Comparison of ENCODE assay signal across 20 mouse cellular contexts in genomic region chr10:69895606-69896005, GRCm38 (mm10).
"Had no signal": no experiment of that assay in that cellular context is flagged by ENCODE, and none has a peak within 500 bp of the region (broad histone marks: within the 10 kb centered on the region; RNA-seq: fewer than 3 reads in every experiment).

No protein-coding gene starts in this region.

- H3K4me2 ChIP-seq: midbrain, embryonic 12.5 days; midbrain, embryonic 15.5 days; neural tube, embryonic 13.5 days had no signal

- H3K27ac ChIP-seq: left cerebral cortex, adult 2 months; midbrain, embryonic 12.5 days; midbrain, embryonic 15.5 days; neural tube, embryonic 13.5 days had no signal

- H3K4me3 ChIP-seq: left cerebral cortex, adult 2 months; midbrain, embryonic 12.5 days; midbrain, embryonic 15.5 days; neural tube, embryonic 13.5 days had no signal

- DNase-seq: kidney, adult 18-20 months; kidney, adult 9 months; kidney, postnatal 14 days; kidney, postnatal 4 days; layer of hippocampus, adult 9-11 months; layer of hippocampus, postnatal 36 days; lung, adult 2 months; lung, postnatal 14 days; lung, postnatal 4 days; retina, postnatal 1 day; right cerebral cortex, postnatal 25 days; spleen, adult 18-20 months; thymus, adult 2 months; thymus, postnatal 14 days; thymus, postnatal 4 days had no signal

- H3K27me3 ChIP-seq: midbrain, embryonic 12.5 days; midbrain, embryonic 15.5 days; neural tube, embryonic 13.5 days had no signal

- ATAC-seq: intestine, embryonic 16.5 days; midbrain, embryonic 15.5 days had no signal

- H3K9me3 ChIP-seq: midbrain, embryonic 12.5 days; midbrain, embryonic 15.5 days; neural tube, embryonic 13.5 days had no signal

- H3K4me1 ChIP-seq: midbrain, embryonic 12.5 days; midbrain, embryonic 15.5 days; neural tube, embryonic 13.5 days had no signal

- H3K9ac ChIP-seq: midbrain, embryonic 12.5 days; midbrain, embryonic 15.5 days; neural tube, embryonic 13.5 days had no signal
